Mouse (Mus musculus): ENCODE results near the gene Actr2. TPM values are rescaled to one million over a fixed set of nuclear protein-coding genes. Genes with fewer than 3 reads are reported as not detected.

Gene Actr2
- total and polyA plus RNA-seq, 2 experiments from 2014 or later = 70.4 to 193 TPM

DNA sequence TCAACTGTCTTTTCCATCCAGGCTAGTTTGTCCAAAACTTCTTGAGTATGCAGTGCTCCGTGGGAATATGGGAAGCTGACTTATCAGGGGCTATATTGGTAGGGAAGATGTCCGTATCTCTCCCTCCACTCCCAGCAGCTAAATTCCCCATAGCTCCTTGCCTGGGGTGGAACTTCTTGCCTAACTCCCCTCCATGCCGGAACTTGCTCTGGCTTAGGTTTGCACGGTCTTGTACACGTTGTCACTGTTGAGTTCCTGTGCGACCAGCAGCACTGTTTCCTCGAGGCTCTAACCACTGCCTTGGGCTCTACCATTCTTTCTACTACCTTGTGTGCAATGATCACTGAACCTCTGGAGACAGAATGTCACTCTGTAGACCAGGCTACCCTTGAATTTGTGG, 4.6 kb downstream of the Actr2 start:
- Histone ChIP-seq H3K4me1 (ENCODE audit: insufficient read depth, low read length) (no peaks in the 10 kb centered on the region; the same call in 1 of the 2 replicates), H3K9ac (replicated peaks; ENCODE audit: low read length, poor library complexity, severe bottlenecking) (no peak overlapping the region), H3K27me3 (ENCODE audit: insufficient read depth, low read length) (no peaks in the 10 kb centered on the region), H3K4me3 (ENCODE audit: low read depth, low read length) (no peak overlapping the region), H3K36me3 (ENCODE audit: insufficient read depth, low read length) (no peaks in the 10 kb centered on the region), H3K27ac (ENCODE audit: low read depth, low read length) (no peak overlapping the region), H3K4me2 (ENCODE audit: low read depth, low read length, poor library complexity, severe bottlenecking) (no peak overlapping the region), H3K9me3 (ENCODE audit: low read length) (no peaks in the 10 kb centered on the region)
- TF ChIP-seq CTCF (IDR thresholded peaks at IDR 0.05) = no peak
- DNase-seq (ENCODE audit: low spot score) (no peak), ATAC-seq (ENCODE audit: low FRiP score) (no peak)
- 93% methylated on average over 7 of the region's 7 CpGs for WGBS

DNA sequence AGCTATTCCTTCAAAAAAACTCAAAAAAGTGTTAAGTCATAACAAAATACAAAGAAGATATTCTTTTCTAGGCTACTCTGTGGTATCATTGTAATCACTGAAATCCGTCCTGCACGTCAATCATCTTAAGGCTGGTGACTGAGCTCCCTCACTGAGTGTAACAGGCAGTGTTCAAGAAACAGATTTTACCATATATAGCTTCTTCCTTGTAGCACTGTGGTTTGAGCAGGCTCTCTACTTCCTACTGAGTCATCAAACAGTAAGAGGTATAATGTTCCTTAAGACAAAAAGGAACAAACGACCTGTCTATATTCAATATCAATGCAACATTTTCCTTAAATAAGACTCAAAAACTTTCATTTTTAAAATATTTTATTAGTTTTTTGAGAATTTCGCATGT, 5.0 kb downstream of the Actr2 start:
- TF ChIP-seq CTCF (IDR thresholded peaks at IDR 0.05) = no peak
- Histone ChIP-seq H3K4me2 (ENCODE audit: low read depth, low read length, poor library complexity, severe bottlenecking) (no peak overlapping the region), H3K9ac (replicated peaks; ENCODE audit: low read length, poor library complexity, severe bottlenecking) (no peak overlapping the region), H3K9me3 (ENCODE audit: low read length) (no peaks in the 10 kb centered on the region), H3K4me1 (ENCODE audit: insufficient read depth, low read length) (no peaks in the 10 kb centered on the region; the same call in 1 of the 2 replicates), H3K4me3 (ENCODE audit: low read depth, low read length) (no peak overlapping the region), H3K27ac (ENCODE audit: low read depth, low read length) (no peak overlapping the region), H3K36me3 (ENCODE audit: insufficient read depth, low read length) (no peaks in the 10 kb centered on the region), H3K27me3 (ENCODE audit: insufficient read depth, low read length) (no peaks in the 10 kb centered on the region)
- ATAC-seq (ENCODE audit: low FRiP score) (no peak), DNase-seq (ENCODE audit: low spot score) (no peak)
- WGBS = 93% methylated on average over 4 of the region's 4 CpGs

DNA sequence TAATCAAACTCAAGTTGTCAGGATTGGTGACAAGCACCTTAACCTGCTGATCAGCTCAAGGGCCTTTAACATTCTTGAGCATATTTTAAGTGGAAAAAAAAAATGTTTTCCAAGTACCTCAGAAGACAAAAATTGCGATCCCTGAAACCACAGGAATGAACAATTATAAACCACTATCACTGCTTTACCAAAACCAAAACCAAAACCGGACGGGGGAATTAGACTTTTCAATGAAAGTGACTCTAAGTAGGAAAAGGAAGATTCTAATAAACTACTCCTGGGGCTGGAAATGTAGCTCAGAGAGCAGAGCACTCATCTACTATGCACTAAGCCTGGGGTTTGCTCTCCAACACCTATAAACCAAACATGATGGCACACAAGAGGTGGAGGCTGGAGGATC, 5.8 kb downstream of the Actr2 start:
- Histone ChIP-seq H3K9ac (replicated peaks; ENCODE audit: low read length, poor library complexity, severe bottlenecking) (no peak overlapping the region), H3K4me1 (ENCODE audit: insufficient read depth, low read length) (no peaks in the 10 kb centered on the region; the same call in 1 of the 2 replicates), H3K27ac (ENCODE audit: low read depth, low read length) (no peak overlapping the region), H3K9me3 (ENCODE audit: low read length) (no peaks in the 10 kb centered on the region), H3K4me2 (ENCODE audit: low read depth, low read length, poor library complexity, severe bottlenecking) (no peak overlapping the region), H3K27me3 (ENCODE audit: insufficient read depth, low read length) (no peaks in the 10 kb centered on the region), H3K36me3 (ENCODE audit: insufficient read depth, low read length) (no peaks in the 10 kb centered on the region), H3K4me3 (ENCODE audit: low read depth, low read length) (no peak overlapping the region)
- WGBS = over 99% methylated on average over 3 of the region's 3 CpGs
- ATAC-seq (ENCODE audit: low FRiP score) = no peak
- no peak for TF ChIP-seq CTCF (IDR thresholded peaks at IDR 0.05)
- no peak for DNase-seq (ENCODE audit: low spot score)

DNA sequence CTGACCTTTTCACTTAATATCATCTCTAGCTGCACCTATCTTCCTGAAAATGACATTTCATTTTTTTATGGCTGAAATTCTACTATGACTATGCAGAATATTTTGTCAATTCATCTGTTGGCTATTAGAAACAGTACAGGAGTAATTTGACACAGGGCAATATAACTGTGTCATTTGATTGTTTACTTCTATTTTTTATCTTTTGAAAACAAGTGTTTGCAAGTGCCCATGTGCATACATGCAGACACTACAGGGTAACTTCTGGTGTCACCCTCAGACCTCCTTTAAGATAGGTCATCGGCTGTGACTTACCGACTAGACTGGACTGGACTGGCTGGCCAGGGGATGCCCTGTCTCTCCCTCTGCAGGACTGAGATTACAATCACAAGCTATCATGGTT, 8.8 kb downstream of the Actr2 start:
- 98% methylated on average over 2 of the region's 2 CpGs for WGBS
- TF ChIP-seq CTCF (IDR thresholded peaks at IDR 0.05) = no peak
- no peaks in the 10 kb centered on the region for H3K4me1 ChIP-seq (ENCODE audit: insufficient read depth, low read length)
- H3K27me3 ChIP-seq (ENCODE audit: insufficient read depth, low read length) = no peaks in the 10 kb centered on the region
- no peak overlapping the region for H3K27ac ChIP-seq (ENCODE audit: low read depth, low read length)
- no peak overlapping the region for H3K4me2 ChIP-seq (ENCODE audit: low read depth, low read length, poor library complexity, severe bottlenecking)
- no peak for ATAC-seq (ENCODE audit: low FRiP score)
- no peaks in the 10 kb centered on the region for H3K36me3 ChIP-seq (ENCODE audit: insufficient read depth, low read length)
- no peak for DNase-seq (ENCODE audit: low spot score)
- H3K9ac ChIP-seq (replicated peaks; ENCODE audit: low read length, poor library complexity, severe bottlenecking) = no peak overlapping the region
- no peaks in the 10 kb centered on the region for H3K9me3 ChIP-seq (ENCODE audit: low read length)
- no peak overlapping the region for H3K4me3 ChIP-seq (ENCODE audit: low read depth, low read length)

DNA sequence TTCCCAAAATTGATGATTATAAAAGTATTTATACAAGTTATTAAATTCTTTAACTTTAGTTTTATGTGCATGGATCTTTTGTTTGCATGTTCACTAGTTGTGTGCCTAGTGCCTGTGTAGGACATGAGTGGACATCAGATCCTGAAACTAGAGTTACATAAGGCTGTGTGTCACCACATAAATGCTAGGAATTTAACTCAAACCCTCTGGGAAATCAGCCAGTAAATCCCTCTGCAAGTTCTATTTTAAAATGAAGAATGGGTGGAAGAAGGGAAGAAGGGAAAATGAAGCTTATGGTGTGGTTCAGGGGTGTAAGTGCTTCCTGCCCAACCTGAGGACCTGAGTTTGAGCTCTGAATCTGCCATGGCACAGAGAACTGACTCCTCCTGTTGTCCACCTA, 26.4 kb downstream of the Actr2 start:
- Histone ChIP-seq H3K4me1 (ENCODE audit: insufficient read depth, low read length) (no peaks in the 10 kb centered on the region), H3K4me3 (ENCODE audit: low read depth, low read length) (no peak overlapping the region), H3K36me3 (ENCODE audit: insufficient read depth, low read length) (peaks cover 14% of the 10 kb centered on the region), H3K9me3 (ENCODE audit: low read length) (no peaks in the 10 kb centered on the region), H3K27ac (ENCODE audit: low read depth, low read length) (no peak overlapping the region), H3K27me3 (ENCODE audit: insufficient read depth, low read length) (no peaks in the 10 kb centered on the region), H3K4me2 (ENCODE audit: low read depth, low read length, poor library complexity, severe bottlenecking) (no peak overlapping the region), H3K9ac (replicated peaks; ENCODE audit: low read length, poor library complexity, severe bottlenecking) (no peak overlapping the region)
- TF ChIP-seq CTCF (IDR thresholded peaks at IDR 0.05) = no peak
- DNase-seq (ENCODE audit: low spot score) (no peak), ATAC-seq (ENCODE audit: low FRiP score) (no peak)

DNA sequence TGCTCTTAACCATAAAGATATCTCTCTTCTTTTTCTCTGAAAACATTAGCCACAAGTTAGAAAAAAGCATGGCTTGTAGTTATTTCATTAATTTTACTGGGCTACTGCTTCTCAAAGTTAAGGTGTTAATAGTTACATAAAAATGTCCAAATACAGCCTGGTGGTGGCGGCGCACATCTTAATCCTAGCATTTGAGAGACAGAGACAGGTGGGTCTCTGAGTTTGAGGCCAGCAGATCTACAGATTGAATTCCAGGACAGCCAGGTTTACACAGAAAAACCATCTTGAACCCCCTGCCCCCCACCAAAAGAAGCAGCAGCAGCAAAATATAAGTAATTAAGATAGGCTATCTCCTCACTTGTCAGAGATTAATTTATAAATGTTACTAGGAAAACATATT, 27.1 kb downstream of the Actr2 start:
- no peak for ATAC-seq (ENCODE audit: low FRiP score)
- no peaks in the 10 kb centered on the region for H3K4me1 ChIP-seq (ENCODE audit: insufficient read depth, low read length)
- DNase-seq (ENCODE audit: low spot score) = no peak
- no peaks in the 10 kb centered on the region for H3K27me3 ChIP-seq (ENCODE audit: insufficient read depth, low read length)
- H3K9ac ChIP-seq (replicated peaks; ENCODE audit: low read length, poor library complexity, severe bottlenecking) = no peak overlapping the region
- H3K4me3 ChIP-seq (ENCODE audit: low read depth, low read length) = no peak overlapping the region
- no peak for TF ChIP-seq CTCF (IDR thresholded peaks at IDR 0.05)
- no peak overlapping the region for H3K27ac ChIP-seq (ENCODE audit: low read depth, low read length)
- peaks cover 15% of the 10 kb centered on the region for H3K36me3 ChIP-seq (ENCODE audit: insufficient read depth, low read length)
- 98% methylated on average over 2 of the region's 2 CpGs for WGBS
- H3K9me3 ChIP-seq (ENCODE audit: low read length) = no peaks in the 10 kb centered on the region
- no peak overlapping the region for H3K4me2 ChIP-seq (ENCODE audit: low read depth, low read length, poor library complexity, severe bottlenecking)

Data from midbrain, postnatal 0 days (tissue).